Mouse (Mus musculus) regulatory T cell (primary cell): ENCODE results near the gene Mprip.

Experiments used
- in situ Hi-C: fragments of 300-600 bp; cut with MboI, MseI; formaldehyde crosslinking; loops from one replicate; pipeline ENCODE4 v1.15.1; 2025; ENCODE audit warnings: high pct_unique_total_duplicates

Mprip gene

DNA sequence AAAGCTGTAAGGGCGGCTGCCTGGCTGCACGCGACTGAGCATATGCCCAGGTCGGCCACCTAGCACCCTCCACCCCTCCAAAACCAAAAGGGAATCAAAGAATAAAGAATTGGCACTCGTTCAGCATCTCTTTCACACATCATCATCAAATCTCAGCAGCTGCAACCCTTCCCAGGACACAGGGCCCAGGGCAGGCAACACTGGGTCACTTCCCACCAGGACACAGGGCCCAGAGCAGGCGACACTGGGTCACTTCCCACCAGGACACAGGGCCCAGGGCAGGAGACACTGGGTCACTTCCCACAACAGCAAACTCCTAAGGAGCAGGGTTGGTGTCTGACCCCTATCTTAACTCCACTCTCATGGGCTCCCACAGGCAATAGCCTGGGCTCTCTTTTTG, 132.3 kb downstream of the Mprip start:
- in situ Hi-C loops, result no loop called here

DNA sequence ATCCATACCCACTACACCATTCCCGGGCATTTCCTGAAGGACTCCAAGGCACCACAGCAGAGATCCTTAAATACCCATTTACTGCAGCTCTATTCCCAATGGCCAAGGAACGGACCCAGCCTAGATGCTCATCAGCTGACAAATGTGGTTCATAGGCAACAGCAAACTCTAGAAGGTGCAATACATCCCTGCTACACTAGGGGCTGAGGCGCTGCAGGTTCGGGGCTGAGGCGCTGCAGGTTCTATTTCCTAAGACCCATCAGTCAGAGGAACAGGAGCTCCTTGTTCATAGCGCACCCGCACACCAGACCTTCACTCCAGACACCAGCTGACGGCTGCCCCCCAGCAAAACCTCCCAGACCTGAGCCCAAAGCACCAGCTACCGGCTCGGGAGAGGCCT, 139.3 kb downstream of the Mprip start:
- in situ Hi-C loops, result no loop called here

DNA sequence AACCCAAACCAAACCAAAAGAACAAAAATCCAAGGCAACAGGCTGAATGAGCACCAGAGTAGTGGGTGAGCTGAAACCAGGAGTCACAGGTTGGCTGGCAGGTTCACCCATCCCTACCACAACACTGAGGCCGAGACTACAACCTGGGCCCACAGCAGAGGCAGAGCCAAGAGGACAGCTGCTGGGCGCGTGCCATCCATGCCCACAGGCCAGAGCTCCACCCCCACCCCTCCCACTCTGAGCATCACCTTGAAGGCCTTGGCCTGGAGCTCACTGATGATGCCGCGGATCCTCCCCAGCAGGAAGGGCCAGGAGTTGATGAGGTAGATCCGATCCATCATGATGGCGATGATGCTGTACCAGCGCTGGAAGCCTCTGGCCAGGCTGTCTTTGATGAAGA, 140.8 kb downstream of the Mprip start:
- in situ Hi-C loops, result no loop called here

- in situ Hi-C loops, result no loop called here
Measured at GRCm38 (mm10) chr11:59803516-59803915, 142.4 kb downstream of the Mprip start.

GRCm38 (mm10) chr11:59804409-59805110, 143.5 kb downstream of the Mprip start:
- in situ Hi-C loops, result no loop called here

DNA sequence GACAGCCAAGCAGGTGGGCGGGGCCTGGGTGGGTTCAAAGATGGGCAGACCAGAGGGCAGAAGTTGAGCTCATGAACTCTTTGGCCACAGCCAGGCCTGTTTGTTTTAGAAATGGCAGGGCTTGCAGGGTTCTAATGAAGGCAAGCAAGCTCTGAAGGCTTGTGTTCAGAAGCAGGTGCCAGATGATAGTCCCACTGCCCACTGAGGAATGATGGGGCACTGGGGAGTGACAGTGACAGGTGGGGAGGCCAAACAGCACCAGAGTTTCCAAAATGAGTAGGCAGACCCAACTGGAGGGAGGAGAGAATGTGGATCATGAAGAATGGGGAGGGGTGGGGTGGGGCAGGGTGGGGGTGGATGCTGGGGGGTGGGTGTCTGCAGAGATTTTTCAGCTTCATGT, 144.2 kb downstream of the Mprip start:
- in situ Hi-C loops, result no loop called here

DNA sequence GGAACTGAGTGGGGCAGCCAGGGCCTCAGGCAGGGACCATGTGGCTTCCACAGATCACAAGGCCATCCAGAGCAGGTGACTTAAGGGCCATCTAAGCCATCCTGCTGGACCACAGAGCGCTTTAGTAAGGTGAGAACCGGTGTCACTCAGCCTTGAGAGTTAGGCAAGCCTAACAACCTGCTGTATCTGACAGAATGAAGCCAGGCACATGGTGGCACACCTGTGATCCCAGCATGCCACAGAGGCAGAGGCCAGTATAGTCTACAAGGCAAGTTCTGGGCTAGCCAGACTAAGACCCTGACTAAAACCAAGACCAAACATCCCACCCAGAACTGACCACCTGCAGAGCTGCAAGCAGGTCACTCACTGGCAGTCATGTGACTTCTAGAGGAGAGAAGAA, 144.6 kb downstream of the Mprip start:
- in situ Hi-C loops, result no loop called here

DNA sequence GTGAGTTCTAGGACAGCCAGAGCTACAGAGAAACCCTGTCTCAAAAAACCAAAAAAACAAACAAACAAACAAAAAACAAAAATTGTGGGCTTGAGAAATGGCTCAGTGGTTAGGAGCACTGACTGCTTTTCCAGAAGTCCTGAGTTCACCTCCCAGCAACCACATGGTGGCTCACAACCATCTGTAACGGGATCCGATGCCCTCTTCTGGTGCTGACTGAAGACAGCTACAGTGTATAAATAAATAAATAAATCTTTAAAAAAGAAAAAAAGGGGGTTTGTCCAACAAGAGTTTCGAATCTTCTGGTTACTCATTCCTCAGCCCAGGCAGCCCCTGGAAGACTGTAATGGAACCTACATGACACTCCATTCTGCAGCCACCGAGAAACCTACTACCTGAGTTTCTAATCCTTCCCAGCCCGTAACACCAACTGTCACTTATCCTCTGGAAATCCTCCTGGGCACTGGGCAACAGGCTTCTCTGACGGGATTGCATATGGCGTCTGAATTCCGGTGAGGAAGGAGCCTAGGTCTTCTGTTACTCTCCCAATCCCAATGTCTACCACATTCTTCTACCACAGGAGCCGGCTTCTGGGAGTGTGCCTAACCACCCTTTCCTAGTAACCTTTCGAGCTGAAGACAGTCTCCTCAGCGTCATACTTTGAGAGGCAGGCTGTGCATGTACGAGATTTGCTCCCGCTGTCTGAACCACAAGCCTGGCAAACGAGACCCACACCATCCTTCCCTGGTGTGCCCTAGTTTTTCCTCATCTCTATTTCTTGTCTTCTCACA, 147.3 kb downstream of the Mprip start:
- in situ Hi-C loops, result no loop called here

GRCm38 (mm10) chr11:59809071-59809669, 148.1 kb downstream of the Mprip start:
- in situ Hi-C loops, result no loop called here

GRCm38 (mm10) chr11:59809670-59810474, 148.8 kb downstream of the Mprip start, which contains the start of gene Flcn:
Gene Flcn, minus strand, starts transcription at chr11:59810016.
- in situ Hi-C loops, result no loop called here

GRCm38 (mm10) chr11:59810480-59811158, 149.5 kb downstream of the Mprip start:
- in situ Hi-C loops, result no loop called here

DNA sequence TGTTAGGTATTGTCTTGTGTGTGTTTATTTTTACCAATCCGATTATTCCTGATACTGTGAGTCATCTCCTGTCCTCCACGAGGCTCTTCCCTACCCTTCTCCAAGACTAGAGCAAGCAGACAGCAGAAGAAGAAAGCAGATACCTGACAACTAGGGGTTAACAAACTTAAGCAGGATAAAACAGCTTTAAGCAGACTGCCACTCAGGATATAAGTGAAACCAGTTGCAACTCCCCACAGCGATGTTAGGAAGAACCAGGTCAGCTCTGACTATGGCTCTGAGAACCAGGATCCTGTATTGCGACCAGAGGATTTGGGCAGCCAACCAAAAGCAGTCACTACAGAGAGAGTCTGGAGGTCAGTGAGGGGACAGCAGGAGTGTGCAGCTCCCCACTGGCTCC, 150.1 kb downstream of the Mprip start:
- in situ Hi-C loops, result no loop called here

DNA sequence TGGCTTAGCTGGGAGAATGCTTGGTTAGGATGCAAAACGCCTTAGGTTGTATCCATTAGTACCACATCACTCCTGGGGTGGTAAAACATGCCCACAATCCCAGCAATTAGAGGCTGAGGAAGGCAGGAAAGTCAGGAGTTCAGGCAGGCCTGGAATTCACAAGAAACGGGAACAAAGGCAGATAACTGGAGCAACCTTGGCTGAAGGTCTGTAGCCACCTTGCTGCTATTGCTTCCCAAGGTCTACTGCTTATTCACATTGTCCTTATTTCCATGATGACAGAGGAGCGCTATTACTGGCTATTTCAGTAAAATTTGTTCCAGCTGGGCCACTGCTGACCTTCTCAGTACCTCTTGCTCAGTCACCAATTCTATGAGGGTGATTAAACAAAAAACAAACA, 152.2 kb downstream of the Mprip start:
- in situ Hi-C loops, result no loop called here

DNA sequence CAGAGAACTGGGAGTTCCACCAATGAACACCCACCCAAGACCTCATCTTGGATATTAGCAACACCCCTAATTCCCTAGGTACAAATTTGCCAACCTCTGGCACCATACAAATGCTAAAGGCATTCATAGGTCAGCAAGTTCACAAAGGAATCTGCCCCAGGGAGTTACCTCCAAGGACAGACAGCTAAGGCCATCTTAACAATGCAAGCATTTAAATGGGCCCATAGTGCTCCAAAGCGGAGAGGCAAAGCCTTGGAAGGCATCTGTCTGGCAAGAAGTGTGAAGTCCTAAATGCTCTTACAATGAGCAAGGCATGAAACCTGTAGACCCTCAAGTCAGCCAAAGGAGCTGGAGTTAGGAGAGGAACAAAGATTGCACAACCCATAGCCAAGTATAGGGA, 153.2 kb downstream of the Mprip start:
- in situ Hi-C loops, result no loop called here

DNA sequence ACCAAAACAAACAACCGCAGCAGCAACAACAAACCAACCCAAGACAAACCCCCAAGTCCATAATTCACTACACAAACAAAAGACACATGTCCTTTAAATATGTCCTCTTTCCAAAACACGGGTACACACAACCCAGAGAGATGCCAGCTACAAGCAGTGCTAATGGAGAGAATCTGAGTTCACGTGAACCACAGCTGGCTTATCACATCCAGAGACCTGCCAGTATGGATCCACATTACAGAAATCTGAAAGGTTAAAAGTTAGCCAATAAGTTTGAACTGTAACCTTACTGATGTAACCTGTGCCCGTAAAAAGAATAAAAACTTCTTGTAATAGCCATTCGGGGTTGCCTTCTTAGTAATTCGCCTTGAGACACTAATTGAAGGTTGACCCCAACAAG, 153.8 kb downstream of the Mprip start:
- in situ Hi-C loops, result no loop called here

- in situ Hi-C loops, result no loop called here
Measured at GRCm38 (mm10) chr11:59815482-59816065, 154.5 kb downstream of the Mprip start.

- in situ Hi-C loops, result no loop called here
Measured at GRCm38 (mm10) chr11:59817916-59818315, 156.8 kb downstream of the Mprip start.

DNA sequence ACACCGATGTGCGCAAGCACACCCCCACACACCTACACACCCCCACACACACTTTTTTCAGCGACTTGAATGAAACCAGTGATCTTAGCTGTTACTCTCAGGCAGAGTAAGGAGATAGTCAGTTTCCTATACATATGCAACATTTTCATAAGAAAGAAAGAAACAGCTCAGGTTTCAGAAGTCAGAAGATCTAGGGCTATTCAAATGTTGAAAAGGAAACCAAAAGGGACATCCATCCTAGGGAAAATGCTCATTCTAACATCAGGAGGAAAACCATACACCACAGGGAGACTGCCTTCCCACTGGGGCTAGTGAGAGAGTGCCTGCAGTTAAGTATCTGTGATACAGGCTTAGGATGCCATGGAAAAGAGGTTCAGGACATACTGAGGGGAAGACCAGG, 160.5 kb downstream of the Mprip start:
- in situ Hi-C loops, result no loop called here
